Mouse (Mus musculus) liver, postnatal 0 days (tissue): ENCODE data around the gene Pp2d1. TPM values are rescaled to one million over a fixed set of nuclear protein-coding genes. Genes with fewer than 3 reads are reported as not detected.

Source experiments
- ATAC-seq: fragments of 200-750 bp; cut with Nextera tagmentation; 2 replicates; pipeline ENCODE4 v1.8.0; 2017; ENCODE audit warnings: mild to moderate bottlenecking, moderate library complexity
- DNase-seq: peaks from one replicate; pipeline ENCODE4 v3.0.0-alpha.2; 2016
- H3K27ac ChIP-seq: fragments of 300-500 bp; sonication (generic); 2 replicates; pipeline ENCODE4 v1.5.1; 2014; ENCODE audit warnings: antibody characterized with exemption, moderate library complexity, mild to moderate bottlenecking, low read depth
- H3K27me3 ChIP-seq: fragments of 300-500 bp; sonication (generic); 2 replicates; pipeline ENCODE4 v1.6.1; 2014; ENCODE audit warnings: low read length, control low read depth, mixed read lengths; ENCODE audit not compliant: insufficient read depth
- H3K36me3 ChIP-seq: fragments of 300-500 bp; sonication (generic); replicated peaks from 2 replicates; pipeline ENCODE4 v1.6.1; 2014; ENCODE audit warnings: mild to moderate bottlenecking, control low read depth, low read length, moderate library complexity, mixed read lengths; ENCODE audit not compliant: insufficient read depth
- H3K4me1 ChIP-seq: fragments of 300-500 bp; sonication (generic); 2 replicates; pipeline ENCODE4 v1.6.1; 2014; ENCODE audit warnings: antibody characterized with exemption, mild to moderate bottlenecking, control low read depth; ENCODE audit not compliant: insufficient read depth
- H3K4me2 ChIP-seq: fragments of 300-500 bp; sonication (generic); 2 replicates; pipeline ENCODE4 v1.6.1; 2014; ENCODE audit warnings: low read depth, mild to moderate bottlenecking, low read length, moderate library complexity, mixed read lengths
- H3K4me3 ChIP-seq: fragments of 300-500 bp; sonication (generic); 2 replicates; pipeline ENCODE4 v1.5.1; 2014; ENCODE audit warnings: low read depth, low read length
- H3K9ac ChIP-seq: fragments of 300-500 bp; sonication (generic); replicated peaks from 2 replicates; pipeline ENCODE4 v1.6.1; 2014; ENCODE audit warnings: mild to moderate bottlenecking, moderate library complexity
- H3K9me3 ChIP-seq: fragments of 300-500 bp; sonication (generic); 2 replicates; pipeline ENCODE4 v1.6.1; 2016; ENCODE audit warnings: mild to moderate bottlenecking, control low read depth, low read length, mixed read lengths
- CTCF ChIP-seq: sonication (generic); IDR thresholded peaks from 2 replicates; pipeline ENCODE4 v1.5.1; 2016; ENCODE audit warnings: antibody characterized with exemption, low read depth
- EP300 ChIP-seq: IDR thresholded peaks from 2 replicates; pipeline ENCODE4 v1.6.1; 2016; ENCODE audit warnings: antibody characterized with exemption, low read depth, mild to moderate bottlenecking
- WGBS: fragments of 180-500 bp; shearing (Covaris S2); extraction: QIAGEN DNeasy Blood & Tissue Kit; methylation state at CpG from one replicate; pipeline ENCODE4 v1.1.7; 2014; ENCODE audit not compliant: insufficient replicate concordance; 5-methylcytosine and 5-hydroxymethylcytosine counted together
- polyA plus RNA-seq: library from polyadenylated mRNA; unstranded; fragments of >200 nt; fragmentation: Nextera tagmentation; extraction: Ambion mirVana; gene quantifications from 2 replicates; pipeline ENCODE4 v1.2.1, GENCODE M21; 2015

Pp2d1 gene
- polyA plus RNA-seq, 1 experiment from 2014 or later, result not detected

DNA sequence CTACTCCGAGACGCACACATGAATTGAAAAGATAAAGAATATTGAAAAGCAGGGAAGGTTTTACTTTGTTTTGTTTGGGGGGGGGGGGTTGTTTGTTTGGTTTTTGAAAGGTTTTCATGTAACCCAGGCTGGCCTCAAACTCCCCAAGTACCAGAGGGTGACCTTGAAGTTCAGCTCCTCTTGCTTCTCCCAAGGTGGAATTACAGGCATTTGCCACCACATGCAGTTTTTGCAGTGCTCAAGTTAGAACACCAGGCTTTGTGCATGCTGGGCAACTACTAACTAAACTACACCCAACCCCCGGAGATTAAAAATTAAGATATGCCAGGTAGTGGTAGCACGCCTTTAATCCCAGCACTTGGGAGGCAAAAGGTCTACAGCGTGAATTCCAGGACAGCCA lies 20.4 kb upstream of the Pp2d1 start:
- H3K4me2 ChIP-seq, result no peak overlapping the region
- H3K9me3 ChIP-seq, result no peaks in the 10 kb centered on the region
- no peaks in the 10 kb centered on the region for H3K27me3 ChIP-seq
- no peak overlapping the region for H3K27ac ChIP-seq
- no peak for DNase-seq
- WGBS, result 82% methylated on average over 5 of the region's 5 CpGs
- H3K9ac ChIP-seq, result no peak overlapping the region
- H3K4me3 ChIP-seq, result no peak overlapping the region
- ATAC-seq, result no peak
- H3K4me1 ChIP-seq, result no peaks in the 10 kb centered on the region
- TF ChIP-seq EP300 (no peak), CTCF (no peak)
- no peaks in the 10 kb centered on the region for H3K36me3 ChIP-seq

DNA sequence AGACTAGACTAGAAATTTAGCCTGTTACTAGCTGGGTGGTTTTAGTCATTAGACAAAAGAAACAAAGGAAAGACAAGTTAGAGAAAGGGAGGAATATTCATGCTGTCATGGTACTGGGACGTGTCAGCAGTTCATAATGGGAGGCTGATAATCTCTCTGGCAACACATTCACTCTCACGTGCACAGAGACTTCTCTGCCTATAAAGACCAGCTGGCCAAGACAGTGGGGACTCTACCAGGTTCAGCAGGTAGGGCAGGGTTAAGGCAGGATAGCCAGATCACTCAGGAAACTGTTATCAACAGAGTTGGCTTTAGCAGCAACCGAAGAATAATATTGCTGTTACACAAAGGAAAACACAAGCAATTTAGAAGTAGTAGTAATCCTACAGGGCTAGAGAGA lies 18.2 kb upstream of the Pp2d1 start:
- ATAC-seq, result no peak
- no peaks in the 10 kb centered on the region for H3K27me3 ChIP-seq
- no peak overlapping the region for H3K4me3 ChIP-seq
- H3K9me3 ChIP-seq, result no peaks in the 10 kb centered on the region
- H3K4me1 ChIP-seq, result no peaks in the 10 kb centered on the region
- WGBS, result 46% methylated on average over 3 of the region's 3 CpGs
- no peak for DNase-seq
- TF ChIP-seq EP300 (no peak), CTCF (no peak)
- H3K36me3 ChIP-seq, result no peaks in the 10 kb centered on the region
- no peak overlapping the region for H3K4me2 ChIP-seq
- no peak overlapping the region for H3K9ac ChIP-seq
- H3K27ac ChIP-seq, result no peak overlapping the region

DNA sequence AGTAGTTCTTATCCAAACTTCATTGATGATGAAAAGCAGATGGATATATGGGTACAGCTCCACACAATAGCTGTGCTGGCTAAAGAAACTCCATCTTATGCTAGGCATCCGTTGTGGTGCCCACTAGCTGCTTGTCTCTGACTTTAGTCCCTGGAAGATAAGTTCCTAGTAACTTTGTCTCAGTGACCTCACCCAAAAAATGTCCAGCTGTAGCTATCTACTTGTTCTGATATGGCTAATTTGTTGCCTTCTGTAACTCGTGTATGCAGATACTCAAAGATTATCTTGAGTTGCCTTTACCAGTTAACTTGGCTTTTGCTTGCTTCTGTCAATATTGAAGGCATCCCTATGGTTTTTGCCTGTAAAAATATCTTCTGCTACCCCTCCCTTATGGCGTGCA lies 15.6 kb upstream of the Pp2d1 start:
- no peaks in the 10 kb centered on the region for H3K9me3 ChIP-seq
- peak overlapping the region; percentile 19; the same call in 1 of the 2 replicates for H3K27ac ChIP-seq
- 46% methylated on average over 3 of the region's 3 CpGs for WGBS
- no peaks in the 10 kb centered on the region for H3K36me3 ChIP-seq
- peak overlapping the region; percentile 23 for H3K4me2 ChIP-seq
- no peak for TF ChIP-seq CTCF
- peak; percentile 92 for TF ChIP-seq EP300
- DNase-seq (no peak), ATAC-seq (peak; percentile 80)
- H3K4me3 ChIP-seq, result no peak overlapping the region
- H3K4me1 ChIP-seq, result no peaks in the 10 kb centered on the region
- no peaks in the 10 kb centered on the region for H3K27me3 ChIP-seq
- H3K9ac ChIP-seq, result no peak overlapping the region

DNA sequence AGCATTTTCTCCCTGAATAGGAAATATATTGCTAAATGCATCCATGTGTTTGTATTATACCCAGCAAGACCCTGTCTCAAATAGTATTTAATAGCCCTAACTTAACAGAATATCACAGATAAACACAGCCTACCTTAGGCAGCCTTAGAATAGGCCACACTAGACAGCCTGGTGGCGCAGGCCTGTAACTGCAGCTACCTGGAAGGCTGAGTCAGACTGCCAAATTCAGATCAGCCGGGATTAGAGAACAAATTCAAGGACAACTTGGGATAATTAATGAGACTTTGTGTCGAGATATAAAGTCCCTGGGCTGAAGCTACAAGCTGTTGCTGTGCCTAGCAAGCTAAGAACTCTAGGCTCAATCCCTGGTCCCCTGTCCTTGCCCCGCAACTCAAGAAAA lies 14.8 kb upstream of the Pp2d1 start:
- TF ChIP-seq EP300 (no peak), CTCF (peak; percentile 67)
- no peaks in the 10 kb centered on the region for H3K36me3 ChIP-seq
- no peaks in the 10 kb centered on the region for H3K9me3 ChIP-seq
- no peak overlapping the region for H3K4me2 ChIP-seq
- H3K27me3 ChIP-seq, result no peaks in the 10 kb centered on the region
- no peak overlapping the region for H3K4me3 ChIP-seq
- peak; percentile 37 for DNase-seq
- no peaks in the 10 kb centered on the region for H3K4me1 ChIP-seq
- ATAC-seq, result no peak
- 62% methylated on average over 4 of the region's 4 CpGs for WGBS
- no peak overlapping the region; the same call in 1 of the 2 replicates for H3K27ac ChIP-seq
- no peak overlapping the region for H3K9ac ChIP-seq

DNA sequence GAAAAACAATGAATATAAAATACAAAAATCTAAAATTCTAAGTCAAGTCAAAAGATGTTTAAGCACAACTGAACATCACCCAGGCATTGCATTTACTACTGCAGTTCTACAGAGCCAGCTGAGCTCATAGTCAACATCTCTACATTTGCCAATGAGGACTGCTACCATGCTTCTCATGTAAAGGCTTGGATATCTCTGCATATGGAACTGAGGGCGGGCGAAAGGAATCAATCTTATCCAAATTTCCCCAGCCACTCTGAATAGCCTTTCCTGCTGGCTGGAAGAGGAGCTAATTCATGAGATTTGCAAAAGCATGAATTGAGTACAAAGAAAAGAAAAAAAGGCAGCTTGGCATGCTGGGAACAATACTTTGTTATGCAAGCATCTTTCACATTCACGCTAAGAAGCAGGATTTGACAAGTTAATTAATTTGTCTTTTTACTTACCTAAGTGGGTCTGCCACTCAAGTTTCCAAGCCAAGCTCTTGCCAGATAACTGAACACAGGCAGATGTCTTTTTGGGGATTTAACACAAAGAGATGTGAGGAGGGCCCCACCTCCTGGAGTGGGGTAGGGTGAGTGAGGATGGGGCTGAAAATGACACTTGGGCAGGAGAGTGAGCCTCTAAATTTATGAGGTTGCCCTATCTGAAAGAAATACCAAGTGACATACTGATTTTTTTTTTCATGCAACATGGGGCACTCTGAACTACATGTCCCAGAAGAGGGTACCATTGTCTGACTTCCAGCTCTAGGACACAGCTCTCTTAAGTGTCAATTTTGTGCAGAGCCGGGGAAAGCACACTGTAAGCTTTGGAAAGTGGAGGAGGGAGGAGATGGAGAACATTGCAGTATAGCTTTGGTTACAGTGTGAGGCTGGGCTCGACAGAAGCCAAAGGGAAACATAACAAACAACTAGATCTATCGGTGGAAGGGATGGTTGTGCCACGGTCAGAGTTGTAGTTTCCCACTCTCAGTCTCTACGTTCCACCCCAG lies 12.4 kb upstream of the Pp2d1 start:
- Histone ChIP-seq H3K27ac (no peak overlapping the region), H3K9me3 (no peaks in the 10 kb centered on the region), H3K4me2 (no peak overlapping the region), H3K9ac (no peak overlapping the region), H3K36me3 (no peaks in the 10 kb centered on the region), H3K27me3 (no peaks in the 10 kb centered on the region), H3K4me1 (no peaks in the 10 kb centered on the region), H3K4me3 (no peak overlapping the region)
- TF ChIP-seq CTCF (no peak), EP300 (no peak)
- ATAC-seq (no peak), DNase-seq (no peak)
- WGBS, result 82% methylated on average over 8 of the region's 8 CpGs

DNA sequence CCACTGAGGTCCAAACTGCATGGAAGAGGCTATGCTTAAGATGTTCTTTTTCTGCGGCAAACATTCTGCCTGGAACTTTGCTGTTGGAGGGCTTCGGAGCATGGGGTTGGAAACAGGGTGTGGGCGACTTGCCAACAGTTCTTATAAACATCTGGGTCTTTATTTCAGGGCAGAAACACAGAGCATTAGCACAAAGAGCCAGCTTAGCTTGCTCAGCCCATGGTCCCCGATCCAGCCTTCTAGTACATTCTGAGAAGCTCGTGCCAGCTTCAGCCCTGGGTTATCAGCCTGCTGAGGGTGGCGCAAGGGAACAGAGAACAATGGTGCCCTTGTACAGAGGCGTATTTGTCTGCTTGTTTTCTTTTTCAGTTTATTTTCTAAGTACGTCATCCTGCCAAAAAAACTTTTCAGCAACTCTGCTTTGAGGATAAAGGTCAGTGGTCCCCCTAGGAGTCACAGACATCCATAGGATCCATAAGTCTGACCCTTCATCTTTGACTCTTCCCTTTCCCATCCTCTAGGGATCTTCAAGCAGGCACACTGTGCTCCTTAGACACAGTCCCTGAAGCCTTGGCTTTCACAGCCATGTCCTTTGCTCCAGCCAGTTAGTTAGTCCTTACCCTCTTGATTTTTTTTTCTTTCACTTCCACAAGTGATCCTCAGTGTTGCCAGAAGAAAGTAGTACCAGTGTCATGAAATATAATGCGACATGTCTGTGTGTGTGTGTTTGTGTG lies 4.5 kb upstream of the Pp2d1 start:
- ATAC-seq (no peak), DNase-seq (no peak)
- Histone ChIP-seq H3K4me3 (no peak overlapping the region), H3K4me2 (no peak overlapping the region), H3K36me3 (no peaks in the 10 kb centered on the region), H3K4me1 (no peaks in the 10 kb centered on the region), H3K9me3 (no peaks in the 10 kb centered on the region), H3K27ac (no peak overlapping the region), H3K9ac (no peak overlapping the region), H3K27me3 (no peaks in the 10 kb centered on the region)
- no peak for TF ChIP-seq EP300
- no peak for TF ChIP-seq CTCF
- 73% methylated on average over 9 of the region's 9 CpGs for WGBS
